Mouse (Mus musculus) megakaryocyte, embryonic 14.5 days (primary cell): Measurements from ENCODE around the gene Smoc1.

Experiments
- FLI1 ChIP-seq: IDR thresholded peaks from 2 replicates; pipeline ENCODE4 v1.6.1; 2012; ENCODE audit warnings: low read length, inconsistent platforms, mixed read lengths
- GATA1 ChIP-seq: IDR thresholded peaks from 3 replicates; pipeline ENCODE4 v1.6.1; 2012; ENCODE audit warnings: mixed read lengths, low read length, inconsistent platforms, borderline replicate concordance

GRCm38 (mm10) chr12:81155675-81156074, 129.1 kb downstream of the Smoc1 start:
- TF ChIP-seq GATA1 (no peak), FLI1 (no peak)
